Mouse (Mus musculus) hindbrain, postnatal 0 days (tissue): ENCODE results near the gene Sdf2l1. TPM values are rescaled to one million over a fixed set of nuclear protein-coding genes. Genes with fewer than 3 reads are reported as not detected.
"Not testable (repeated sequence)": the region's sequence is repeated elsewhere in the genome, so short reads cannot be mapped to it uniquely, and the experiment has no call there.

ENCODE experiments used
- ATAC-seq: fragments of 200-750 bp; cut with Nextera tagmentation; 2 replicates; pipeline ENCODE4 v1.8.0; 2017; ENCODE audit warnings: mild to moderate bottlenecking, moderate TSS enrichment, moderate library complexity
- DNase-seq: peaks from one replicate; pipeline ENCODE4 v3.0.0-alpha.2; 2015; ENCODE audit warnings: low spot score
- H3K27ac ChIP-seq: fragments of 300-500 bp; sonication (generic); 2 replicates; pipeline ENCODE4 v1.5.1; 2014; ENCODE audit warnings: mild to moderate bottlenecking
- H3K27me3 ChIP-seq: fragments of 300-500 bp; sonication (generic); 2 replicates; pipeline ENCODE4 v1.6.1; 2014; ENCODE audit warnings: low read length, mixed read lengths; ENCODE audit not compliant: insufficient read depth
- H3K36me3 ChIP-seq: fragments of 300-500 bp; sonication (generic); 2 replicates; pipeline ENCODE4 v1.6.1; 2014; ENCODE audit warnings: low read length, mixed read lengths; ENCODE audit not compliant: insufficient read depth
- H3K4me1 ChIP-seq: fragments of 300-500 bp; sonication (generic); 2 replicates; pipeline ENCODE4 v1.6.1; 2014; ENCODE audit warnings: antibody characterized with exemption, low read length, mixed read lengths; ENCODE audit not compliant: insufficient read depth
- H3K4me2 ChIP-seq: fragments of 300-500 bp; sonication (generic); 2 replicates; pipeline ENCODE4 v1.6.1; 2014; ENCODE audit warnings: low read depth, mild to moderate bottlenecking, low read length, moderate library complexity, mixed read lengths
- H3K4me3 ChIP-seq: fragments of 300-500 bp; sonication (generic); 2 replicates; pipeline ENCODE4 v1.5.1; 2014; ENCODE audit warnings: low read length
- H3K9ac ChIP-seq: fragments of 300-500 bp; sonication (generic); replicated peaks from 2 replicates; pipeline ENCODE4 v1.6.1; 2014; ENCODE audit warnings: mild to moderate bottlenecking, low read length, moderate library complexity, mixed read lengths
- H3K9me3 ChIP-seq: fragments of 300-500 bp; sonication (generic); 2 replicates; pipeline ENCODE4 v1.6.1; 2016; ENCODE audit warnings: low read length, mixed read lengths
- CTCF ChIP-seq: IDR thresholded peaks from 2 replicates; pipeline ENCODE4 v1.5.1; 2016; ENCODE audit warnings: antibody characterized with exemption, control low read depth, low read depth
- WGBS: fragments of 180-500 bp; shearing (Covaris S2); extraction: QIAGEN DNeasy Blood & Tissue Kit; methylation state at CpG from one replicate; pipeline ENCODE4 v1.1.7; 2014; 5-methylcytosine and 5-hydroxymethylcytosine counted together
- polyA plus RNA-seq: library from polyadenylated mRNA; unstranded; fragments of >200 nt; fragmentation: Nextera tagmentation; extraction: Ambion mirVana; gene quantifications from 2 replicates; pipeline ENCODE4 v1.2.1, GENCODE M21; 2015
- total RNA-seq: library from RNA; depleted of rRNA; stranded (reverse); fragments of >200 nt; gene quantifications from 2 replicates; pipeline ENCODE4 v1.2.3, GENCODE M21; 2014; rRNA removed

Gene Sdf2l1
- total RNA-seq (15.3 and 20.9 TPM in 2 replicates), polyA plus RNA-seq (18.4 and 19.7 TPM in 2 replicates)

- 0% methylated on average over 47 of the region's 47 CpGs for WGBS
- H3K9ac ChIP-seq: peak within 1 kb of the TSS; percentile 46
- no peaks in the 10 kb centered on the region for H3K27me3 ChIP-seq
- DNase-seq (peak; percentile 97), ATAC-seq (peak; percentile 99)
- H3K4me3 ChIP-seq: peak within 1 kb of the TSS; percentile 77
- peaks cover 9% of the 10 kb centered on the region; the same call in 1 of the 2 replicates for H3K4me1 ChIP-seq
- H3K4me2 ChIP-seq: peak within 1 kb of the TSS; percentile 100
- peak; percentile 63 for TF ChIP-seq CTCF
- H3K36me3 ChIP-seq: no peaks in the 10 kb centered on the region
- peak within 1 kb of the TSS; percentile 64; the same call in 1 of the 2 replicates for H3K27ac ChIP-seq
- no peaks in the 10 kb centered on the region for H3K9me3 ChIP-seq
These were observed at the start of gene Sdf2l1 for GRCm38 (mm10) chr16:17132089-17132905. Gene Sdf2l1 (minus strand): TSS chr16:17132383.

GRCm38 (mm10) chr16:17181382-17181781 is 49.2 kb upstream of the Sdf2l1 start:
- Histone ChIP-seq H3K36me3 (no peaks in the 10 kb centered on the region), H3K4me2 (no peak overlapping the region), H3K9me3 (no peaks in the 10 kb centered on the region), H3K9ac (no peak overlapping the region), H3K4me3 (no peak overlapping the region), H3K27me3 (no peaks in the 10 kb centered on the region), H3K4me1 (no peaks in the 10 kb centered on the region), H3K27ac (no peak overlapping the region)
- 86% methylated on average over 4 of the region's 4 CpGs for WGBS
- TF ChIP-seq CTCF: no peak
- DNase-seq: no peak
- ATAC-seq: no peak

DNA sequence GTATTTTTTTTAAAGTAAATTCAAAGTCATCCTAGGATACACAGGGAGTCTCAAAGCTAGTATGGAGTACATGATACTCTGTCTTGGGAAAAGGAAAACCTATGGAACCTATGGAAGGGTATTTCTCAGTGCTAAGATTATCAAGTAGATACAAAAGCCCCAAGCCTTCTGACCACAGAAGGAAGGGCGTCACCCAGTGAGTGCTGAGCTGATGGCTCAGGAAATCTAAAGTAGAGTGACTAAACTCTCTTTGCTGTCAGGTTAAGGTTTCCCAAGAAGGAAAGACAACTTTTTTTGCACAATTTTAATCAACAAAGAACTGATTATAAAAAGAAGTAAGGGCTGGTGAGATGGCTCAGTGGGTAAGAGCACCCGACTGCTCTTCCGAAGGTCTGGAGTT is 47.5 kb upstream of the Sdf2l1 start:
- no peak overlapping the region for H3K9ac ChIP-seq
- H3K27ac ChIP-seq: no peak overlapping the region
- no peaks in the 10 kb centered on the region for H3K27me3 ChIP-seq
- DNase-seq: no peak
- no peak overlapping the region for H3K4me2 ChIP-seq
- no peak for TF ChIP-seq CTCF
- no peaks in the 10 kb centered on the region for H3K4me1 ChIP-seq
- H3K9me3 ChIP-seq: no peaks in the 10 kb centered on the region
- H3K36me3 ChIP-seq: peaks cover under 1% of the 10 kb centered on the region; the same call in 1 of the 2 replicates
- no peak overlapping the region for H3K4me3 ChIP-seq
- no peak for ATAC-seq
- whole genome bisulfite sequencing: 94% methylated on average over 3 of the region's 3 CpGs

DNA sequence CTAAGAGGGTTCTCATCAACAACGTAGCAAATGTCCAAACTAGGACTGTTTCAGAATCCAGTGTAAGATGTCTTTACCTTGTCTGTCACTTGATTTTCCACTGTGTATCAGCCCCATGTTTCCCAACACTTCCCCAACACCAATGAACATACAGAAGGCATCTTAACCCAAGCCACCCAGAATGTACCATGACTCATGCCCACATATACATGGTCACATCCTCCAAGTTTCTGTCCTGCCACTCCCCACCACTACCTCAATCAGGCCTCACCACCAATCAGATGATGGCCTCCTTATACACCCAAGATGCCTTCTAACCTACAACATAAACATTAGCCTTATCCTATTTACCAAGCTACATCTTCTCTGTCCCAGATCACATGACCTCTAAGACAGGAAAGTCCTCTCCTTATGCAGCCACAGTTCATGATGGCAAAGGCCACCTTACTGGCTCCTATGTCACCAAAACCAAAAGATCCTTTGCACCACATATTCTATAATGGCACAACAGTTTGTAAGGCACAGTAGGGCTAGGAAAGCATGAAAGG is 45.5 kb upstream of the Sdf2l1 start:
- Histone ChIP-seq H3K4me3 (no peak overlapping the region), H3K27ac (no peak overlapping the region), H3K9me3 (no peaks in the 10 kb centered on the region), H3K4me2 (no peak overlapping the region), H3K9ac (no peak overlapping the region), H3K36me3 (peaks cover 6% of the 10 kb centered on the region; the same call in 1 of the 2 replicates), H3K4me1 (no peaks in the 10 kb centered on the region), H3K27me3 (no peaks in the 10 kb centered on the region)
- DNase-seq (no peak), ATAC-seq (no peak)
- WGBS: 100% methylated on average over 1 of the region's 1 CpGs
- no peak for TF ChIP-seq CTCF

- Histone ChIP-seq H3K4me2 (no peak overlapping the region), H3K9me3 (no peaks in the 10 kb centered on the region), H3K36me3 (peaks cover 14% of the 10 kb centered on the region; the same call in 1 of the 2 replicates), H3K27ac (no peak overlapping the region), H3K9ac (no peak overlapping the region), H3K4me1 (no peaks in the 10 kb centered on the region), H3K4me3 (no peak overlapping the region), H3K27me3 (no peaks in the 10 kb centered on the region)
- TF ChIP-seq CTCF: no peak
- WGBS: 95% methylated on average over 2 of the region's 2 CpGs
- no peak for ATAC-seq
- no peak for DNase-seq
These were observed 43.6 kb upstream of the Sdf2l1 start for GRCm38 (mm10) chr16:17175765-17176164.

- Histone ChIP-seq H3K27ac (no peak overlapping the region), H3K4me3 (no peak overlapping the region), H3K4me1 (no peaks in the 10 kb centered on the region), H3K9me3 (no peaks in the 10 kb centered on the region), H3K36me3 (peaks cover 15% of the 10 kb centered on the region; the same call in 1 of the 2 replicates), H3K27me3 (no peaks in the 10 kb centered on the region), H3K9ac (no peak overlapping the region), H3K4me2 (no peak overlapping the region)
- 94% methylated on average over 5 of the region's 5 CpGs for WGBS
- TF ChIP-seq CTCF: no peak
- DNase-seq: no peak
- no peak for ATAC-seq
These were observed 35.9 kb upstream of the Sdf2l1 start for GRCm38 (mm10) chr16:17168049-17168448.

GRCm38 (mm10) chr16:17167179-17167578 is 35.0 kb upstream of the Sdf2l1 start:
- Histone ChIP-seq H3K4me1 (no peaks in the 10 kb centered on the region), H3K9me3 (no peaks in the 10 kb centered on the region), H3K36me3 (0 out of 2 replicates have a peak, but pooled peaks cover 8% of the 10 kb centered on the region), H3K27ac (no peak overlapping the region), H3K4me2 (no peak overlapping the region), H3K4me3 (no peak overlapping the region), H3K9ac (no peak overlapping the region), H3K27me3 (no peaks in the 10 kb centered on the region)
- DNase-seq (no peak), ATAC-seq (no peak)
- no peak for TF ChIP-seq CTCF

GRCm38 (mm10) chr16:17165478-17165877 is 33.3 kb upstream of the Sdf2l1 start:
- H3K4me2 ChIP-seq, H3K27ac ChIP-seq, ATAC-seq, DNase-seq, H3K9ac ChIP-seq, H3K4me3 ChIP-seq, H3K36me3 ChIP-seq, H3K9me3 ChIP-seq, H3K4me1 ChIP-seq, H3K27me3 ChIP-seq: not testable (repeated sequence)
- 87% methylated on average over 1 of the region's 1 CpGs for WGBS
